ENCODE assay signal across 9 mouse cellular contexts in the genomic region with DNA sequence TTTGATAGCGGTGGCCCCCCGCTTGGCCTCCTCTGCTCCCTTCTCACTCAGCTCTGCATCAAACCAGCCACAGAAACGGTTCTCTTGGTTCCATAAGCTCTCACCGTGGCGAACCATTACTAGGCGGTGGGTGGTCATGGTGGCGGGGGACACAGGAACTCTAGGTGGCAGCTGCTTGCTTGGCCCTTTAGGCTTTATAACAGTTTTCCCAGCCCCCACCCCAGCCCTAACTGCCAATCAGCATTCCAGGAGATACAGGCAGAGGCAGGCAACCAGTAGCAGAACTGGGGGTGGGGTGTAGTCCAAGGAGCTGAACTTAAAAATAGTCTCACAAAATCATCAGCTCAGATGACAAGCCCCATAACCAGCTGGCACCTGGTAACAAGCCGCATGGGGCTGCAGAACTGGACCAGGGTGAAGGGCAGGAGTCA. TPM values are rescaled to one million over a fixed set of nuclear protein-coding genes. Genes with fewer than 3 reads are reported as not detected.
A peak's percentile ranks its signal among the peaks of the same experiment; 100 is the strongest.
DNase-seq lines count a peak whose midpoint lies in the region; ATAC-seq lines count a peak whose summit lies in the region.
"Had no signal": no experiment of that assay in that cellular context is flagged by ENCODE, and none has a peak within 500 bp of the region (broad histone marks: within the 10 kb centered on the region; RNA-seq: fewer than 3 reads in every experiment).

A gene (minus strand): TSS at position 183 of the 431 bp plus-strand sequence.

- DNase-seq in left cerebral cortex, postnatal 14 days (ENCODE audit: low spot score in 2 of 2), result peak; percentile 43 to 81
- no peak for DNase-seq in left cerebral cortex, adult 9 months (ENCODE audit: low spot score in 2 of 2)
- peak; percentile 42 for DNase-seq in embryonic facial prominence, embryonic 11.5 days (ENCODE audit: low spot score)
- peak; percentile 68 for DNase-seq in heart, adult 8-10 months (ENCODE audit: low spot score)
- peak; percentile 24 to 35 for DNase-seq in kidney, postnatal 4 days
- DNase-seq in ovary, postnatal 14 days (ENCODE audit: low spot score), result no peak
- DNase-seq in spleen, postnatal 14 days (ENCODE audit: low spot score in 2 of 2), result no peak

- 0 out of 2 replicates have a peak, but pooled peaks cover 4% of the 10 kb centered on the region for H3K4me1 ChIP-seq in embryonic facial prominence, embryonic 11.5 days (ENCODE audit: control insufficient read depth, insufficient read depth, low read length)

- intact Hi-C loops in left cerebral cortex, postnatal 14 days (cut with DNase I), result no loop called here

- H3K9me3 ChIP-seq in embryonic facial prominence, embryonic 11.5 days (replicated peaks; ENCODE audit: control insufficient read depth, low read length), result no peaks in the 10 kb centered on the region

- no peaks in the 10 kb centered on the region for H3K27me3 ChIP-seq in embryonic facial prominence, embryonic 11.5 days (ENCODE audit: control insufficient read depth, insufficient read depth, low read length)

- ATAC-seq in embryonic facial prominence, embryonic 11.5 days (replicated peaks; ENCODE audit: insufficient number of reproducible peaks, low FRiP score, low TSS enrichment, low read depth), result no peak; the same call in 1 of the 2 replicates
- no peak for ATAC-seq in inflammation-experienced regulatory T-cells, adult 6 months

- peaks cover 12% of the 10 kb centered on the region for H3K36me3 ChIP-seq in embryonic facial prominence, embryonic 11.5 days (replicated peaks; ENCODE audit: control insufficient read depth, insufficient read depth, low read depth, low read length)

- no peak within 1 kb of the TSS for H3K4me2 ChIP-seq in embryonic facial prominence, embryonic 11.5 days (ENCODE audit: low read depth, low read length)

- H3K4me3 ChIP-seq in embryonic facial prominence, embryonic 11.5 days (ENCODE audit: low read depth, low read length), result no peak within 1 kb of the TSS

- H3K27ac ChIP-seq in embryonic facial prominence, embryonic 11.5 days (replicated peaks; ENCODE audit: low read depth, low read length), result no peak within 1 kb of the TSS

- no peak within 1 kb of the TSS for H3K9ac ChIP-seq in embryonic facial prominence, embryonic 11.5 days (replicated peaks; ENCODE audit: low read length)

- WGBS in embryonic facial prominence, embryonic 11.5 days, result 54% methylated on average over 8 of the region's 8 CpGs

RNA-seq across cellular contexts. Expression of the gene that starts here (rescaled TPM):
- 10 to 100 TPM; 11.6 to 13.9 TPM for total RNA-seq in left cerebral cortex, postnatal 14 days (2021)
- 9.7 and 10.6 TPM in 2 replicates for polyA plus RNA-seq in embryonic facial prominence, embryonic 11.5 days (2014; fragmentation: Nextera tagmentation; extraction: Ambion mirVana)
- total RNA-seq in heart, adult 8-10 months (2022), result 1,000 to 10,000 TPM in 2 of 4 experiments, 100 to 1,000 TPM in 2; 838 to 1,132 (median 977) TPM
- 1 to 10 TPM; 1.6 to 2.3 (median 2.3) TPM for polyA plus RNA-seq in inflammation-experienced regulatory T-cells, adult 6 months (2017; shearing (Covaris generic))
- polyA plus RNA-seq: liver, adult 2 months had no signal

Comparison
In these comparisons a context has a peak if more than half of its experiments do, and no peak if none do; other contexts are left out.
1. RNA of the gene that starts here (total RNA-seq): 838 to 1,132 TPM in heart, adult 8-10 months; 11.6 to 13.9 TPM in left cerebral cortex, postnatal 14 days; every median in the first group is over 10 times any median in the second.
2. DNase-seq: peak in left cerebral cortex, postnatal 14 days (2 of 2), embryonic facial prominence, embryonic 11.5 days (single experiment), heart, adult 8-10 months (single experiment) and kidney, postnatal 4 days (2 of 2); none in left cerebral cortex, adult 9 months (0 of 2), ovary, postnatal 14 days (single experiment) and spleen, postnatal 14 days (0 of 2).